Mouse (Mus musculus) left cerebral cortex, adult 2 months (tissue): ENCODE measurements around the gene Armc8. TPM values are rescaled to one million over a fixed set of nuclear protein-coding genes. Genes with fewer than 3 reads are reported as not detected.

Source experiments
- DNase-seq, 2 experiments: peaks; one replicate each; pipeline ENCODE4 v3.0.0; 2021 to 2022; ENCODE audit warnings: low spot score in 2 of 2, mixed read lengths in 1 of 2; ENCODE audit errors: extremely low spot score in 1 of 2
- H3K27ac ChIP-seq: fragments of 200-600 bp; 2 replicates; pipeline ENCODE4 v1.8.1; 2022
- H3K4me3 ChIP-seq: fragments of 200-600 bp; 2 replicates; pipeline ENCODE4 v1.8.1; 2022
- CTCF ChIP-seq: fragments of 200-600 bp; IDR thresholded peaks from 2 replicates; pipeline ENCODE4 v1.8.1; 2022; ENCODE audit warnings: antibody characterized with exemption, mild to moderate bottlenecking, moderate library complexity
- intact Hi-C: fragments of 180-260 bp; cut with DNase I; formaldehyde crosslinking; loops from one replicate; pipeline ENCODE4 v1.15.1; 2025
- total RNA-seq, 2 experiments: library from RNA; stranded (reverse); gene quantifications; 2 replicates each; pipeline ENCODE4 v1.2.3; 2021

Armc8 gene
- total RNA-seq, 2 experiments from 2014 or later = 52.5 to 54.9 TPM

- no peak for TF ChIP-seq CTCF
- H3K27ac ChIP-seq = no peak overlapping the region
- DNase-seq = no peak
- H3K4me3 ChIP-seq = no peak overlapping the region
- intact Hi-C loops = no loop called here
These were observed 8.3 kb downstream of the Armc8 start for GRCm38 (mm10) chr9:99560389-99560788.

- no peak for DNase-seq
- no peak overlapping the region for H3K4me3 ChIP-seq
- intact Hi-C loops = no loop called here
- TF ChIP-seq CTCF = no peak
- no peak overlapping the region for H3K27ac ChIP-seq
These were observed 9.2 kb downstream of the Armc8 start for GRCm38 (mm10) chr9:99559557-99559904.

GRCm38 (mm10) chr9:99558824-99559556, 9.7 kb downstream of the Armc8 start:
- Histone ChIP-seq H3K27ac (no peak overlapping the region), H3K4me3 (no peak overlapping the region)
- intact Hi-C loops = no loop called here
- TF ChIP-seq CTCF = no peak
- no peak for DNase-seq

- no peak for TF ChIP-seq CTCF
- no peak overlapping the region for H3K27ac ChIP-seq
- no peak overlapping the region for H3K4me3 ChIP-seq
- DNase-seq = no peak
- intact Hi-C loops = no loop called here
These were observed 11.0 kb downstream of the Armc8 start for GRCm38 (mm10) chr9:99557580-99558300.

- TF ChIP-seq CTCF = no peak
- intact Hi-C loops = no loop called here
- no peak overlapping the region for H3K4me3 ChIP-seq
- H3K27ac ChIP-seq = no peak overlapping the region
- no peak for DNase-seq
These were observed 13.4 kb downstream of the Armc8 start for GRCm38 (mm10) chr9:99555253-99555652.

- intact Hi-C loops = no loop called here
- Histone ChIP-seq H3K27ac (no peak overlapping the region), H3K4me3 (no peak overlapping the region)
- no peak for DNase-seq
- TF ChIP-seq CTCF = no peak
These were observed 14.6 kb downstream of the Armc8 start for GRCm38 (mm10) chr9:99554052-99554451.

GRCm38 (mm10) chr9:99553049-99553448, 15.7 kb downstream of the Armc8 start:
- Histone ChIP-seq H3K4me3 (no peak overlapping the region), H3K27ac (no peak overlapping the region)
- no peak for DNase-seq
- TF ChIP-seq CTCF = no peak
- intact Hi-C loops = no loop called here

GRCm38 (mm10) chr9:99552068-99552467, 16.6 kb downstream of the Armc8 start:
- no peak for TF ChIP-seq CTCF
- intact Hi-C loops = no loop called here
- Histone ChIP-seq H3K27ac (no peak overlapping the region), H3K4me3 (no peak overlapping the region)
- DNase-seq = no peak

GRCm38 (mm10) chr9:99546259-99546658, 22.4 kb downstream of the Armc8 start:
- no peak for DNase-seq
- Histone ChIP-seq H3K27ac (no peak overlapping the region), H3K4me3 (no peak overlapping the region)
- intact Hi-C loops = no loop called here
- TF ChIP-seq CTCF = no peak; the same call in 1 of the 2 replicates

- H3K27ac ChIP-seq = no peak overlapping the region
- TF ChIP-seq CTCF = no peak
- DNase-seq = no peak
- no peak overlapping the region for H3K4me3 ChIP-seq
- intact Hi-C loops = no loop called here
These were observed 36.8 kb downstream of the Armc8 start for GRCm38 (mm10) chr9:99531865-99532264.

GRCm38 (mm10) chr9:99505875-99506274, 62.8 kb downstream of the Armc8 start:
- no peak for TF ChIP-seq CTCF
- Histone ChIP-seq H3K4me3 (no peak overlapping the region), H3K27ac (no peak overlapping the region)
- intact Hi-C loops = no loop called here
- DNase-seq = no peak

GRCm38 (mm10) chr9:99499336-99499735, 69.4 kb downstream of the Armc8 start:
- DNase-seq = no peak
- TF ChIP-seq CTCF = no peak
- intact Hi-C loops = no loop called here
- no peak overlapping the region for H3K4me3 ChIP-seq
- no peak overlapping the region for H3K27ac ChIP-seq

- Histone ChIP-seq H3K27ac (no peak overlapping the region), H3K4me3 (no peak overlapping the region)
- no peak for TF ChIP-seq CTCF
- intact Hi-C loops = no loop called here
- DNase-seq = no peak
These were observed 76.0 kb downstream of the Armc8 start for GRCm38 (mm10) chr9:99492634-99493200.
